32 mouse cellular contexts compared by ENCODE assay signal in genomic region chr9:78224418-78224817, GRCm38 (mm10). TPM values are rescaled to one million over a fixed set of nuclear protein-coding genes. Genes with fewer than 3 reads are reported as not detected.
DNase-seq lines count a peak whose midpoint lies in the region; ATAC-seq and TF ChIP-seq lines count a peak whose summit lies in the region.
"Had no signal": no experiment of that assay in that cellular context is flagged by ENCODE, and none has a peak within 500 bp of the region (broad histone marks: within the 10 kb centered on the region; RNA-seq: fewer than 3 reads in every experiment).

No protein-coding gene starts in this region.

- no peak for ATAC-seq in intestine, embryonic 14.5 days (replicated peaks; ENCODE audit: low FRiP score, low TSS enrichment, low read depth)
- peak; percentile 71 for ATAC-seq in intestine, embryonic 16.5 days
- ATAC-seq in megakaryocyte, adult 5-6 weeks (ENCODE audit: poor library complexity, severe bottlenecking) = no peak
- ATAC-seq: CD4-positive, CD25-positive, alpha-beta regulatory T cell, adult 4 months; forebrain, embryonic 14.5 days; forebrain, embryonic 16.5 days; Patski had no signal

- TF ChIP-seq CTCF in small intestine, adult 2 months (IDR thresholded peaks at IDR 0.05; ENCODE audit: extremely low read depth, insufficient read length, insufficient replicate concordance, low read depth, low read length) = no peak

- no peak overlapping the region for H3K9ac ChIP-seq in intestine, embryonic 14.5 days (ENCODE audit: low read length)
- H3K9ac ChIP-seq in intestine, embryonic 16.5 days (ENCODE audit: low read depth, low read length) = no peak overlapping the region
- H3K9ac ChIP-seq: embryonic facial prominence, embryonic 13.5 days; embryonic facial prominence, embryonic 15.5 days; forebrain, embryonic 12.5 days had no signal

- no peaks in the 10 kb centered on the region for H3K27me3 ChIP-seq in intestine, embryonic 14.5 days (replicated peaks; ENCODE audit: control insufficient read depth, insufficient read depth, low read length)
- no peaks in the 10 kb centered on the region for H3K27me3 ChIP-seq in intestine, embryonic 16.5 days (replicated peaks; ENCODE audit: control insufficient read depth, insufficient read depth, low read length)
- no peaks in the 10 kb centered on the region for H3K27me3 ChIP-seq in small intestine, adult 2 months (ENCODE audit: control insufficient read depth, insufficient read depth, low read length)
- H3K27me3 ChIP-seq: CH12.LX; embryonic facial prominence, embryonic 13.5 days; embryonic facial prominence, embryonic 15.5 days; forebrain, embryonic 12.5 days; Patski had no signal

- H3K27ac ChIP-seq in intestine, embryonic 14.5 days (ENCODE audit: low read depth) = no peak overlapping the region
- no peak overlapping the region for H3K27ac ChIP-seq in intestine, embryonic 16.5 days (ENCODE audit: low read length)
- peak overlapping the region; percentile 43; the same call in 1 of the 2 replicates for H3K27ac ChIP-seq in small intestine, adult 2 months (ENCODE audit: insufficient read depth, low read depth, low read length)
- H3K27ac ChIP-seq: embryonic facial prominence, embryonic 13.5 days; embryonic facial prominence, embryonic 15.5 days; forebrain, embryonic 10.5 days; forebrain, embryonic 12.5 days had no signal

- H3K4me1 ChIP-seq in intestine, embryonic 14.5 days (replicated peaks; ENCODE audit: control insufficient read depth, insufficient read depth, low read length) = no peaks in the 10 kb centered on the region; the same call in 1 of the 2 replicates
- H3K4me1 ChIP-seq in intestine, embryonic 16.5 days (ENCODE audit: control insufficient read depth, insufficient read depth, low read length) = peaks cover 4% of the 10 kb centered on the region; the same call in 1 of the 2 replicates
- peaks cover 39% of the 10 kb centered on the region for H3K4me1 ChIP-seq in small intestine, adult 2 months (ENCODE audit: control insufficient read depth, insufficient read depth, insufficient read length, low read length)
- H3K4me1 ChIP-seq: embryonic facial prominence, embryonic 13.5 days; embryonic facial prominence, embryonic 15.5 days; forebrain, embryonic 12.5 days had no signal

- peak; percentile 48 for DNase-seq in intestine, embryonic 14.5 days (ENCODE audit: low spot score)
- DNase-seq in testis, postnatal 14 days (ENCODE audit: low spot score) = no peak
- no peak for DNase-seq in layer of hippocampus, postnatal 25 days (ENCODE audit: extremely low spot score in 1 of 2, low spot score in 1 of 2)
- DNase-seq: adrenal gland, adult 2 months; adrenal gland, postnatal 10 days; adrenal gland, postnatal 25 days; B cell, adult 2 months; cerebellum, adult 11 months; cerebellum, adult 18-20 months; cerebellum, adult 8-10 months; cerebellum, adult 9-11 months; cerebellum, postnatal 14 days; cerebellum, postnatal 36 days; embryo, embryonic 11 days had no signal

- H3K9me3 ChIP-seq in intestine, embryonic 14.5 days (ENCODE audit: control insufficient read depth, low read length) = no peaks in the 10 kb centered on the region
- no peaks in the 10 kb centered on the region for H3K9me3 ChIP-seq in intestine, embryonic 16.5 days (ENCODE audit: control insufficient read depth, low read length)
- H3K9me3 ChIP-seq: embryonic facial prominence, embryonic 13.5 days; embryonic facial prominence, embryonic 15.5 days; forebrain, embryonic 10.5 days; forebrain, embryonic 12.5 days; G1E had no signal

- TF ChIP-seq POLR2A in small intestine, adult 2 months (IDR thresholded peaks at IDR 0.05; ENCODE audit: low read depth, low read length) = no peak

- no peak overlapping the region for H3K4me2 ChIP-seq in intestine, embryonic 14.5 days (ENCODE audit: low read length)
- no peak overlapping the region for H3K4me2 ChIP-seq in intestine, embryonic 16.5 days (ENCODE audit: low read depth, low read length)
- H3K4me2 ChIP-seq: embryonic facial prominence, embryonic 13.5 days; embryonic facial prominence, embryonic 15.5 days; forebrain, embryonic 12.5 days had no signal

- WGBS in intestine, embryonic 14.5 days = 89% methylated on average over 2 of the region's 2 CpGs
- 67% methylated on average over 2 of the region's 2 CpGs for WGBS in intestine, embryonic 16.5 days
- whole genome bisulfite sequencing in small intestine, adult 2 months = 38% methylated on average over 2 of the region's 2 CpGs

- H3K36me3 ChIP-seq in intestine, embryonic 14.5 days (ENCODE audit: control insufficient read depth, insufficient read depth, low read length) = no peaks in the 10 kb centered on the region
- no peaks in the 10 kb centered on the region for H3K36me3 ChIP-seq in intestine, embryonic 16.5 days (ENCODE audit: control insufficient read depth, insufficient read depth, low read length)
- H3K36me3 ChIP-seq in small intestine, adult 2 months (ENCODE audit: control insufficient read depth, insufficient read depth, low read length) = no peaks in the 10 kb centered on the region
- H3K36me3 ChIP-seq: embryonic facial prominence, embryonic 13.5 days; embryonic facial prominence, embryonic 15.5 days; forebrain, embryonic 10.5 days; forebrain, embryonic 12.5 days; G1E had no signal

- H3K4me3 ChIP-seq in intestine, embryonic 14.5 days (ENCODE audit: low read depth, low read length) = no peak overlapping the region
- no peak overlapping the region for H3K4me3 ChIP-seq in intestine, embryonic 16.5 days (ENCODE audit: low read length)
- H3K4me3 ChIP-seq in small intestine, adult 2 months (ENCODE audit: low read depth, low read length) = no peak overlapping the region
- H3K4me3 ChIP-seq: embryonic facial prominence, embryonic 13.5 days; embryonic facial prominence, embryonic 15.5 days; erythroblast, embryonic 14.5 days; forebrain, embryonic 10.5 days; forebrain, embryonic 12.5 days had no signal

RNA-seq across cellular contexts. Expression of gene Gsta1, which starts 6.0 kb away (rescaled TPM):
- polyA plus RNA-seq in intestine, embryonic 14.5 days (2014; fragmentation: Nextera tagmentation; extraction: Ambion mirVana) = 1.2 and 3.1 TPM in 2 replicates
- 94.1 and 98.3 TPM in 2 replicates for polyA plus RNA-seq in intestine, embryonic 16.5 days (2015; fragmentation: Nextera tagmentation; extraction: Ambion mirVana)
- polyA plus RNA-seq in small intestine, adult 2 months (2012; rRNA removed) = 14.6 and 148 TPM in 2 replicates
- total RNA-seq in megakaryocyte, adult 5-6 weeks (2015) = not detected in 2 replicates
- total RNA-seq in megakaryocyte, adult 5-6 weeks (2017) = not detected in 2 replicates
- not detected for total RNA-seq in layer of hippocampus, postnatal 25 days (2021)
- total RNA-seq: CH12.LX; common myeloid progenitor, adult 5-6 weeks; G1E had no signal
- polyA plus RNA-seq: adrenal gland, adult 2 months; brain, embryonic 14.5 days; CD4-positive, CD25-positive, alpha-beta regulatory T cell, adult 4 months; embryonic facial prominence, embryonic 11.5 days; erythroblast, embryonic 14.5 days; forebrain, embryonic 10.5 days; forebrain, embryonic 12.5 days; forebrain, embryonic 14.5 days; forebrain, embryonic 16.5 days; G1E had no signal

RNA-seq across cellular contexts. Expression of gene Gm3776, which starts 32.5 kb away (rescaled TPM):
- 1.1 and 1.7 TPM in 2 replicates for polyA plus RNA-seq in intestine, embryonic 14.5 days (2014; fragmentation: Nextera tagmentation; extraction: Ambion mirVana)
- polyA plus RNA-seq in intestine, embryonic 16.5 days (2015; fragmentation: Nextera tagmentation; extraction: Ambion mirVana) = 73.4 and 80.7 TPM in 2 replicates
- 0.90 and 11.6 TPM in 2 replicates for polyA plus RNA-seq in small intestine, adult 2 months (2012; rRNA removed)
- not detected in 2 replicates for total RNA-seq in megakaryocyte, adult 5-6 weeks (2015)
- total RNA-seq in megakaryocyte, adult 5-6 weeks (2017) = not detected in 2 replicates
- total RNA-seq in layer of hippocampus, postnatal 25 days (2021) = not detected
- total RNA-seq: adrenal gland, adult 2 months; adrenal gland, postnatal 10 days; adrenal gland, postnatal 25 days; adrenal gland, postnatal 4 days; CH12.LX; common myeloid progenitor, adult 5-6 weeks; G1E had no signal
- polyA plus RNA-seq: adrenal gland, adult 2 months; brain, embryonic 14.5 days; CD4-positive, CD25-positive, alpha-beta regulatory T cell, adult 4 months; embryonic facial prominence, embryonic 11.5 days; embryonic facial prominence, embryonic 13.5 days; erythroblast, embryonic 14.5 days; forebrain, embryonic 10.5 days; forebrain, embryonic 12.5 days; forebrain, embryonic 14.5 days; forebrain, embryonic 16.5 days; G1E had no signal

RNA-seq across cellular contexts. Expression of gene Gsta4, which starts 41.8 kb away (rescaled TPM):
- polyA plus RNA-seq in intestine, embryonic 14.5 days (2014; fragmentation: Nextera tagmentation; extraction: Ambion mirVana) = 43.1 and 46.6 TPM in 2 replicates
- 57.5 and 62.7 TPM in 2 replicates for polyA plus RNA-seq in intestine, embryonic 16.5 days (2015; fragmentation: Nextera tagmentation; extraction: Ambion mirVana)
- 6.3 and 66.9 TPM in 2 replicates for polyA plus RNA-seq in small intestine, adult 2 months (2012; rRNA removed)
- total RNA-seq in megakaryocyte, adult 5-6 weeks (2015) = 0.27 TPM in 1 of 2 replicates, not detected in the other
- total RNA-seq in megakaryocyte, adult 5-6 weeks (2017) = not detected in 2 replicates
- total RNA-seq in layer of hippocampus, postnatal 25 days (2021) = 10 to 100 TPM; 41.7 to 58.1 TPM
